Mouse (Mus musculus): ENCODE results near the gene Gm49325.

- TF ChIP-seq CTCF (conservative IDR thresholded peaks at IDR 0.05; ENCODE audit: low read length) = no peak; the same call in 1 of the 2 replicates
- TF ChIP-seq POU5F1 (IDR thresholded peaks at IDR 0.05; ENCODE audit: borderline replicate concordance, low read length) = no peak
- TF ChIP-seq NANOG (IDR thresholded peaks at IDR 0.05; ENCODE audit: borderline replicate concordance, low read length) = no peak
These were observed 32.8 kb upstream of the Gm49325 start for GRCm38 (mm10) chr10:77573162-77573561.

Data from E14TG2a.4 (cell line).